Mouse (Mus musculus) cortical plate, adult 2 months (tissue): ENCODE data around the gene Nup210.

Experiments used
- CTCF ChIP-seq: fragments of 200-500 bp; IDR thresholded peaks from 2 replicates; pipeline ENCODE4 v1.5.1; 2011; ENCODE audit warnings: mild to moderate bottlenecking, control low read depth, low read length; ENCODE audit not compliant: insufficient read depth; ENCODE audit errors: extremely low read depth
- POLR2A ChIP-seq: fragments of 200-500 bp; IDR thresholded peaks from 2 replicates; pipeline ENCODE4 v1.6.1; 2011; ENCODE audit warnings: mild to moderate bottlenecking, low read length, control low read depth; ENCODE audit not compliant: insufficient read depth; ENCODE audit errors: extremely low read depth

GRCm38 (mm10) chr6:91162314-91162713 lies 45.7 kb upstream of the Nup210 start:
- TF ChIP-seq CTCF (no peak), POLR2A (no peak)
